Mouse (Mus musculus) regulatory T cell (primary cell): ENCODE measurements around the gene Hagh.

Experiments used
- in situ Hi-C: fragments of 300-600 bp; cut with MboI, MseI; formaldehyde crosslinking; loops from one replicate; pipeline ENCODE4 v1.15.1; 2025; ENCODE audit warnings: high pct_unique_total_duplicates

Gene Hagh

DNA sequence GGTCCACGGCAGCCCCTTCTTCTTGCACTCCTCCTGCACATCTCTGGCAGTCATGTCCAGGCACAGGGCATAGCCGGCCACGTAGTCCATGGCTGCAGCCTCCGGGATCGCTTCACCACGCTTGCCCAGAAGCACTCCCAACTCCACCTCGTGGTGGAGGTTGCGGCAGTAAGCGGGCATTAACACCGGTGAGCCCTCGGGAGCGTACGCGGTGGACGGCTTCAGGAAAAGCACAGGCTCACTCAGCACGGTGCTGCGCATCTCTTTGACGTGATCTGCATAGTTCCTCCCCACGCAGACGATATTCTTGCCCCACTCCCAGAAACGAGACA lies 9.8 kb downstream of the Hagh start:
- in situ Hi-C loops = loop anchor here (5.0 kb wide), 1 partner anchor 43 kb away; no protein-coding TSS in a partner anchor

DNA sequence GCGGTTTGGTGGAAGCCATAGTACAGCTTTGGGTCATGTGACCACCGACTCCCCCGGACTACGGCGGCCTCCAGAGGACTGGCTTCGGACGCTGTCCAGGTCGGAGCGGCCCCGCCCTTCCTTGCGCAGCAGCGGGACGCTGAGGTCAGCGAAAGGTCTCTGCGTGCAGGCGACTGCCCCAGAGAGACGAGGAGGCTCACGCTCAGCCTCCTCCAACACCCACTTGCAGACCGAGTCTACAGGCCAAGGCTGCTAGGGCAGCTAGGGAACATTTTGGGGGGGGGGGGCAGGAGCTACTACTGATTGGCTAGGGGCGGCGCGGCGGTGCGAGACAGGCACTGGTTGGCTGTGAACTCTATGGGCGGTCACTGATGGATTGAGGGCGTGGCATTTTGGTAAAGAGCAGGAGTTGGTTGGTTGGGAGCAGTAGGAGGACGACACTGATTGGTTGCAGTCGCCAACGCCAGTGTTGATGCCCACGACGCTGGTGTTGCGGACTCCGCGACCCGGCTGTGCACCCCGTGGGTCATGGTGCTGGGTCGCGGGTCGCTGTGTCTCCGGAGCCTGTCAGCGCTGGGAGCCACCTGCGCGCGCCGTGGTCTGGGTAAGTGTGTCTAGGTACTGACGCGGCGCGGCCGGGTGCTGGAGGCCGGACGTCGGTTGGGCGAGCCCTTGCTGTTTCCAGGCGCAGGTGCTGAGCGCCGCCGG lies 10.3 kb downstream of the Hagh start, which contains the start of gene Fahd1:
Fahd1 (minus strand) TSS at position 300 of the 708 bp plus-strand sequence.
- in situ Hi-C loops = loop anchor here (5.0 kb wide), 1 partner anchor 42 kb away; no protein-coding TSS in a partner anchor

DNA sequence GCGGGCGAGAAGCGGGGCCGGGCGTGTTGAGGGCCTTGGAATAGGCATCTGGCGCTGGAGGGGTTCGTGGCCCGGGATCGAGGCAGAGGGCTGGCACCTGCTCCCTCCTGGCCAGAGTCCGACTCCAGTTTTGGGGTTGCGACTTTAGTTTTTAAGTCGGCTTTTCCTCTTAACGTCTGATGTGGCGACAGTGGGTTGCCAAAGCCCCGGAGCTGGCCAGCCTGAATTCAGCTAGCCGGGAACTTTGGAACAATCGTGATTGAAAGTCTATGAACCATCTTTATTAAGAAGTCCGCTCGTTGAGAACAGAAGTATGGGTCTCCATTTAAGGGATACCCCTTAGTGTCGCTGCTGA lies 10.8 kb downstream of the Hagh start:
- in situ Hi-C loops = loop anchor here (5.0 kb wide), 1 partner anchor 42 kb away; no protein-coding TSS in a partner anchor

DNA sequence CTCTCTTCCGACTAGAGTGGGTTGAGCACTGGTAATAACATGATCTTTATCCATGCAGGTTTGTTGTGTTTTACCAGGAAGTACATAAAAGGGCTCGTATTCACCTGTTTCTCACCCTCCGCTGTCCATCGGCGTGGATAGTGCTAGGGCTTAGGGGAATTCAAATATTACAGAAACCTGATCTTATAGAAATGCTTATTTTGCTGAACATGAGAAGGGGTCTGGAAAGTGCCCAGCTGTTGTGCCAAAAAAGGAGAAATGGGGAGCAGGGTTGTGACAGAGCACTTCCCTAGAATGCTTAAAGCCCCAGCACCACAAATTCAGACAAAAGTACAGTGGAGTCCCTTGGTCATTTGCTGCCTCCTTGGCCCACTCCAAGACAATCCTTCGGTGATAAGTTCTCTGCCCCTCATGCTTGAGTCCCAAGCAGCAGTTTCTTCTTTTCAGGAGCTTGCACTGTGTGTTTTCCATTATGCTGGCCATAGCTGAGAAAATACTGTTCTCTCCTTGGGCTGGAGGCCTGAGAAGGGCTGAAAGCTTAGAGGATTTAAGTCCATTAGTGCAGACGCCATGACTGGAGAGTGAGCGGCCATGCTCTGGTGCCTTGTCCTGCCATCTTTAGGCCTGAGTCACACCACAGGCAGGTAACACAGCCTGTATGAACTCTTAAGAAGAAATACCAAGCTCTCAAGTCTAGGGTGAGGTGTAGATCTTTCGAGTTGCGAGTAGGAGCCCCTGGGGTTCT lies 11.6 kb downstream of the Hagh start:
- in situ Hi-C loops = loop anchor here (5.0 kb wide), 1 partner anchor 41 kb away; no protein-coding TSS in a partner anchor

DNA sequence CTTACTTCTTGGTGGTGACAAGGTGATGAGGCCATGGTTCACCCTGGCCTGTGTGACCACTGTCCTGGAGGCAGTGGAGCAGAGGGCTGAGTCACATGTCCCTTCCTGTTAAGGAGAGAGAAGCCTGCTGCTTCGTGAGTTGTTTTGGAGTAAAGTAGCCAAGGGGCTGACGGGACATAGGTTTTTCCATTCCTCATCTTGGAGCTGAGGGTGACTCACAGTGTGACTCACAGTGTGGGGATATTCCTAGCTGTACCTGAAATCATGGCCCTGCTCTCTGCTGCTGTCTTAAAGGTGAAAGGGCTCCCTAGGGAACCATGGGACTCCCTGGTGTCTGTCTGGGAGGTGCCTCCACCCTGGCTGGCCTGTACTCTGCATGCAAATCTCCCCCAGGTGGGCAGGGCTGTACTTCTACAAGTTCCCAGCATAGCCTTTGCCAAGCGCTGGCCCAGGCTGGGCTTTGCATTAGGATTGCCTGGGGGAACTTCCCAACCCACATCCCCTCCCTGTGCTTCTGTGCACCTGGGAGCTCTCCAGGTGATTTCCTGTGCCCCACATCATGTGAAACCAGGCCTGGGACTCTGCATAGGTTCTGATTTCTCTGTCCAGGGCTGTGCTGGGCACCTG lies 16.0 kb downstream of the Hagh start:
- in situ Hi-C loops = no loop called here

DNA sequence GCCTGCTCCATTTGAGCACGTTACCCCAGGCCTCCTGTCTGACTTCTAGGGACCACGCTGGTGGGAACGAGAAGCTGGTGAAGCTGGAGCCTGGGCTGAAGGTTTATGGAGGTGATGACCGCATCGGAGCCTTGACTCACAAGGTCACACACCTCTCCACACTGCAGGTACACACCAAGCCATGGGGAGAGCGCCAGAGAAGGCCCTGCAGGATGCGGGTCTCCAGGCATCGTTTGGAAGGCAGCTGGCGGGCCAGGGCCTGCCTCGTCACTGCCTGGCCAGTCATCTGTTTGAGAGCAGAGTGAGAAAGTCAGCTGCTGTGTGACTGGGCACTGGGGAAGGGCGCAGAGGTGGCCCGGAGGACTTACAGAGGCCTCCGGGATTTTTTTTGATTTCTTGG lies 16.6 kb downstream of the Hagh start:
- in situ Hi-C loops = no loop called here

DNA sequence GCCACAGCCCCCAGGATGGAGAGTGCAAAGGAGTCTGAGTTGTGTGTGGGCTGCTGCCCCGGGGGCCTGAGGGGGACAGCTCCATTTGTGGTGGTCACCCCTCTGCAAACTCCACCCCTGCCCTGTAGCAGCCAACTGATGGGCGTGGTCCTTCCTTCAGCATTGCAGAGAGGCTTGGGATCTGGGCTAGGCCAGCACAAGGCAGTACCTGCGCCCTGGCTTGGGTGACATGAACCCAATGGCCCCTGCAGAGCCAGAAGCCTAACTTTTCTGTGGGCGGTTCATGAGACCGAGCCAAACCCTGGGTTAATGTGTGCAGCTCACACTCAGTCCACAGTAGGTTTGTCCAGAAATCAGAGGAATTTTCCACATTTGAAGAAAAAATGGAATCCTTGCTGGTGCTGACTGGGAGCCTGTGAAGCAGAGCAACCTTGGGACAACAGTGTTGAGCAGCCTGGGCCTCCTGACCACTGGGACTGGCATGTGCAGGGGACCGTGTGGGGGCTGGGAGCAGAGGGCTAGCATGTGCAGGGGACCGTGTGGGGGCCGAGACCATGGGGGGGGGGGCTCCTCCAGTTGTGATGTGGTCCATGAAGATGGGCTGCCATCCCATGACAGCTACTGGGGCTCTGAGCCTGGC lies 18.0 kb downstream of the Hagh start:
- in situ Hi-C loops = no loop called here

DNA sequence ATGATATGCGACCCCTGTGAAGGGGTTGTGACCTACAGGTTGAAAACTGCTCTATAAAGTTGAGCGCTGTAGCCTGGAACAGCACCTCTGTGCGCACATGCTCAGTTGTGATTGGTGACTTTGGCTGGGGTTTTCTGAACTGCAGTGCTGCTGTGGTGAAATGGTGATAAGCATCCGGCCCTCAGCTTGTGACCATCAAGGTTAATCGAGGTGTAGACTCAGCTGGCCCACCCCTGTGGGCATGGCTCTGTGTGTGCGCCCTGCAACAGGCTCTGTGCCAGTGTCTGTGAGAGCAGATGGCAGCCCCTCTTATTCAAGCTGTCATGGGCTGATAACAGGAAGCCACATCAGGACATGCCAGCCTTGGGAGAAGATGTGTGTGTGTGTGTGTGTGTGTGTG lies 19.0 kb downstream of the Hagh start:
- in situ Hi-C loops = no loop called here

DNA sequence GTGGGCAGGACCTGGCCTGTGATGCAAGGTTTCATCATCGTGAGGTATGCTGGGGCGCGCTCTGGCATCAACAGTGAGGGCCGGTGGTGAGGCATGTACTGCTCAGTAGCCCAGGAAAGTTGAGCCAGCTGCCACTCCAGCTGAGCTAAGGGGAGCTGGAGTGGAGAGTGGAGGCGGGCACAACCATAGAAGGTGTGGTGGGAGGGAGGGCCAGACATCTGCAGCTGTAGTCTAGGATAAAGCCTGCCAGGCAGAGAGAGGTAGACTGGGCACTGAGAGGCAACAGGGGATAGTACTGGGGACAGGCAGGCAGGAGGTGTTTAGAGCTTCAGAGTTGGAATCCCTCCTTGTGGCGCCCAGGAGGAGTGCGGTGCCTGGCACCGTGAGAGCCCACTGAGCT lies 20.1 kb downstream of the Hagh start:
- in situ Hi-C loops = no loop called here

DNA sequence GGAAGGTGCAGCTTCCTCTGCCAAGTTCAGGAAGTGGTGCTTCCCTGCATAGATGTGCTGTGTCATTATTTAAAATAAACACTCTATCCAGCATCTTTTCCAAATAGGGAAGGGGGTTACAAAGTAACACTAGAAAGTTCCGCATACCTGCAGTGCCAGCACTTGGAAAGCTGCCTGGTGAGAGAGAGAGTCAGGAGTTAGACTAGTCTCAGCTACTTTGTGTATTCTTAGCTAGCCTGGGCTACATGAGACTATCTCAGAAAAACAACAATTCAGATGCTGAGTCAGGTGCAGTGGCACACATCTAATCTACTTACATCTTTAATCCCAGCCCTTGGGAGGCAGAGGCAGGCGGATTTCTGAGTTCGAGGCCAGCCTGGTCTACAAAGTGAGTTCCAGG lies 21.8 kb downstream of the Hagh start:
- in situ Hi-C loops = no loop called here

DNA sequence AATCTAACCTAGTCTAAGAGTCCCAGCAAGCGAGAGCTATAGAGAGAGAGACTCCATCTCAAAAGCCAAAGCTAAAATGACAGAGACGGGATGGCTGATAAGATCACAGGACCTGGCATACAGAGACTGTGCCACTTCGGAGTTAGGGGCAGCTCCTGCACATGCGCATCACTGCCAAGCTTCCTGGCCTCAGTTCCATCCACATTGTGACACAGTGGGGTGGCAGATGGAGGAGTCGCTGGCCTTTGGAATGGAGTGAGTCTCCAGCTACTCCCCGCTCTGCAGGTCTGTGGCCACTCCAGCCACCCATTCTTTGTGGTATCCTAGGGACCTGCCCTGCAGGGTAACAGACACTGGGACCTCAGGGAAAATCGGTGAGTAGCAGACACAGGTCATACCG lies 25.8 kb downstream of the Hagh start, which contains the start of gene Igfals:
Igfals (plus strand) TSS at position 222 of the 400 bp plus-strand sequence.
- in situ Hi-C loops = no loop called here

DNA sequence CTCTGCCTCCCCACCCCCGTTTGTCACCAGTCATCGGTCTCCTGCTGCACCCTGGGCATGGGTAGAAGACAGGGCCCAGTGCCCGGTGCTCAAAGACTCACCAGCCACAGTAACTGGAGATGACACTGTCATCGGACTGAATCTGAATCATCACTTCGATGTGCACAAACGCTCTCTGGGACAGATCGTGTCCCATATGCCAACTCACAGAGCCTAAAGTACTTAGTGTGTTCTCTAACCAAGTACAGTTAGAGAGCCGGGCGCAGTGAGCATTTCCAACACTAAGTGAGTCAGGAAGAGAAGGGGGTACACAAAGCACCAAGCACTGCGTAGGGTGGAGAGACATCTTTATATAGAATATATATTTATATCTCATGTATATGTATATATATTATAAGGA lies 28.0 kb downstream of the Hagh start:
- in situ Hi-C loops = no loop called here

DNA sequence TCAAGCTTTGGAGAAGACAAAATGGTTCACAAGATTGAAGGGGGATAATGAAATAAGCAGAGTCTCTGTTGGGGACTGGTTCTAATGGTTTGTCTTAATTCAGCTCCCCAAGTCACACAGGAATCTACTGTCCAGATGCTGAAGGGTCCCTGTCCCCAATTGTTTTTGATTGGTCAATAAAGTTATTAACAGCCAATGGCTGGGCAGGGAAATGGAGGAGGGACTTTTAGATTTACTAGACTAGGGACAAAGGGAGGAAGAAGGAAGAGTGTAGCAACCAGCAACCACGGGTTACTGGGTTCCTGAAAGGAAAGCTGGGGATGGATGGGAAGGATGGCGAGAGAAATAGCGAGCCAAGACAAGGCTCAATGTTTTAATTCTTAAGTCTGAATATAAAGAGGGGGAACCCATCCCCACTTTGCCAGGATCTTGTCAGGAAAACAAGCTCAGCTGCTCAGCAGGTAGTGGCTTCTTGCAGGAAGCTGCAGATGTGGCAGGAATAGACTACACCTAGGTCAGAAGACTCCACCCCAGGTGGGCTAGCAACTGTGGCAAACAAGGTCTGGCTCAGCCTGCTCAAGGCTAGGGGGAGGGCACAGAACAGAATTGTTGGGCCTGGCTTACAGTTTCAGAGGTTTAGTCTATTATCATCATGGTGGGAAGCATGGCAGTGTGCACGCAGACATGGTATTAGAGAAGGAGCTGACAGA lies 33.9 kb downstream of the Hagh start:
- in situ Hi-C loops = no loop called here

DNA sequence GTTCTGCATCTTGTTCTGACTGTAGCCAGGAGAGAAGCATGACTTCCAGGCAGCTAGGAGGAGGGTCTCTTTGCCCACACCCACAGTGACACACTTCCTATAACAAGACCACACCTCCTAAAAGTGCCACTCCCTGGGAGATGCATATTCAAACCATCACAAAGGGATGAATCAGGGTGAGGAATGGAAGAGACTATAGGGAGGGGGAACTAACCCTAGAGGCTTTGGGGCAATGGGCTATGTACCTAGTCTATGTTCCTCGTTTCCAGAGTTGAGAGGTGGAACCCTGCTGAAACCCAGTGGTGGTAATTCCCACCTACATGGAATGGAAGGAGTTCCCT lies 34.4 kb downstream of the Hagh start:
- in situ Hi-C loops = no loop called here

DNA sequence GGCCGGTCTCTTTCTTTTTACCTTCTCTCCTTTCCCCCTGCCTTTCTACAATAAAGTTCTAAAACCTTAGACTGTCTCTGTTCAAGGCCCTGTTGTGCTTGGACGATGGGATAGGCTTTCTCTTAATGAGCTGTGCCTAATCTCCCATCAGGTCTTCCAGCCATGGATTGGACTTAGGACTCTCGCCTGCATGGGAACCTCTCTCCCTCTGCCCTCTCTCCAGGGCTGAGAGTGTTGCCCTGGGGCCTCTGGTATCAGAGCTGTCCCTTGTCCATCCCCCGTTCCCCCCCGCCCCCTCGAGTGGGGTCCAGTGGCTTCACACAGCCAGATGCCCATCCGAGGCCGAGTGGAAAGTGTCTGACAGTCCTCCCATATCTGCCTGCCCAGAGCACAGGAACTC lies 35.0 kb downstream of the Hagh start:
- in situ Hi-C loops = no loop called here

DNA sequence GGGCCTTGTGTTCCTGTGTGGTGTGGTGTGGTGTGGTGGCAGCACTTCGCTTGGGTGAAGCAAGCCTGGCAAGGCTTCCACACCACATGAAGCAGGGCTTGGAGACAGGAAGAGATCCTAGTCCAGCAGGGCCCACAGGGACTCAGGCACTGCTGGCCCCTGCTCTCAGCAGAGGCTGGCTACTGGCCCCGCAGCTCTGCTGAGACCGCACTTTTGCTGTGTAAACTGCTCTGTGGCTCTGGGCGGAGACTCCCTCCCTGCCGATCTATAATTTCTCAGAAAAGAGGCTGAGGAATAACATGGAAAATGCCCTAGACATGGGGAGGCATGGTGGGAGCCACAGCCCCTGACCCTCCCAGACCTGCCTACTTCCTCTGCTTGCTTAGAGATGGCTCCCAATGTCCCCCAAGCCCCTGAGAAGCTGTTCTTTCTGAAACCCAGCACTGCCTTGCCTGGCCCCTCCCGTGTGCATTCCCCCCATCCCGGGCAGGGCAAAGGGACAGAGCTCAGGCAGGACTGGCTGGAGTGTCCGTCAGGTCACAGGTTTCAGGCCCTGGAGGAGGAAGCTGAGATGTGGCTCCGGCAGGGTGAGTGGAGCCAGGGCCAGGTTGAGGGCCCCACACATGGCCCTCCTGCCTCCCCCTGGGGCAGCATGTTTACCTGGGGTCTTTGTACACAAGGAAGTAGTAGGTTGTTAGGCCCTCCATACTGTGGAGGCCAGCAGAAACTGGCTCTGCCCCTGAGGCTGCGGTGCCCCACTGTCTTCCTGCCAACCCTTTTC lies 37.6 kb downstream of the Hagh start:
- in situ Hi-C loops = no loop called here

DNA sequence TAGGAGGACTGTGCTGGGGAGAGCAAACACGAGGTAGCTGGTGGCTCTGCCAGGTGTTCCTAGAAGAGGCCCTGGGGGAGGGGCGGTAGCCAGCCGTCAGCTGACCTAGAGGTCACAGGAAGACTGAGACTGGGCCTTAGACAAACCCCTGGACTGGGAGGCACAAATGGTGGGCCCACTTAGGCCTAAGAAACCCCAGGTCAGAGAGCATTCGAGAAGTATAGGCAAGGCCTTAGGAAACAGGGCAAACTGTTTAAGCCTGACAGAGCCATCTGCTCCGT lies 38.1 kb downstream of the Hagh start:
- in situ Hi-C loops = no loop called here

DNA sequence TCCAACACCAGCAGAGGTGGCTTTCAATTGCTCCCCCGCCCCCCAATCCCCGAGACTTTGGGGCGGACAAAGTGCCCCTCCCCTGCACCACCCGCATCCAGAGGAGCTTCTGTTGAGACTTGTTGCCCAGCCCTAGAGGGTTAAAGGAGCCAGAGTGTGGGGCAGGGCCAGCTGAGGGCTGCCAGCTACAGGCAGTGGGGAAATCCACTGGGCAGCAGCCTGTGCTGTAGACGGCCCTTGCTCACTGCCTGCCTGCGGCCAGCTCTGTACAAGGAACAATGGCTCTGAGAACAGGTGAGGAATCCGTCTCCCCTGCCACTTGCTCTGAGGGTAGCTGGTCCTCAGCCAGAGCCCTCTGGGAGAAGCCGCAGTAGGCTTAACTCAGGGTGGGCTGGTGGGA lies 38.6 kb downstream of the Hagh start:
- in situ Hi-C loops = no loop called here

DNA sequence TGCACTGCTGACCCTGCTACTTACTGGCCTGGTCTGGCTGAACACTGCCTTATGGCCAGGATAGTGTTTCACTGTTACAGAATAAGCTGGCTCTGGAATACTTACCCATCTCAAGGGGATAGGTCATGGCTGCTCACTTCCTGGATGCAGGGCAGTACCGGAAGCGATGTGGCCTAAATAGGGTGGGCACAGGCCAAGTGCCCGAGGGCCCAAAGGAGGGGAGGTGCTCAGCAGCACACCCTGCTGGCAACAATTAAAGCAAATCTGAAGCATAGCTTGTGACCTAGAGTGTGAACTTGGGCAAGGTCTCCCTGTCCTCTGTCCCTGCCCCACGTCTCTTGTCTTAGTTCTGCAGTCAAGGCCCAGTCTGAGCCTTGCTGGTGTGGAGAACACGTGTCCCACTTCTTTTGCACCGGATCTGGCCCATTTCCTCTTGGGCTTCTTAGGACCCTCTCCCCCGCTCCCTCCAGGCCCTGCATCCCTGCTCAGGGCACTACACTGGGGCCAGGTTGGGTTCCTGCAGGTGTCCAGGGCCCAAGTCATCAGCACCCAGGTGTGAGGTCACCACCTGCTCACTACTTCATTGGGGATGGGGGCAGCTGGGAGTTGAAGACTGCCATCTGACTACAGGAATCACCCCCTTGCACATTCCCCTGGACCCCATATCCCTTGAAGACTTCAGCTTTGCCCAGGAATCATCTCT lies 41.9 kb downstream of the Hagh start:
- in situ Hi-C loops = no loop called here

DNA sequence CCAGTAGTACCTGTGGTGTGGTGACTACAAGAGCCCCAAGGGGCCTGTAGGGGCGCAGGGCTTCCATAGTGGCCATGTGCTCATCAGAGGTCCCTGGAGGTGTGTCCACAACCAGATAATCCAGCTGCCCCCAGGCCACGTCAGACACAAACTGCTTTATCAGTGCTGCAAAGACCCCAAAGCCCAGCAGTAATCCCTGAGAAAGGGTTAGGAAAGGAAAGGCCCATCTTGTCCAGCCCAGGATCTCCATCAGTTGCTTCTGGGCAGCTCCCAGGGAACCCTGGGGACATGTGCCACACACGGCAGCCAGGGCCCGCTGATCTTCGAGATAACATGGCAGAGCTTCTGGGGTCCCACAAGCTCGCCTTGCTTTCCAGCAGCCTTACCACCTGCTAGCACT lies 44.4 kb downstream of the Hagh start:
- in situ Hi-C loops = no loop called here
